Mouse (Mus musculus) yolk sac, embryonic 10.5 days (tissue): ENCODE measurements around the gene Dthd1.

Source experiments
- DNase-seq: peaks from one replicate; pipeline ENCODE4 v3.0.0-alpha.2; 2017; ENCODE audit warnings: low spot score

Dthd1 gene

DNA sequence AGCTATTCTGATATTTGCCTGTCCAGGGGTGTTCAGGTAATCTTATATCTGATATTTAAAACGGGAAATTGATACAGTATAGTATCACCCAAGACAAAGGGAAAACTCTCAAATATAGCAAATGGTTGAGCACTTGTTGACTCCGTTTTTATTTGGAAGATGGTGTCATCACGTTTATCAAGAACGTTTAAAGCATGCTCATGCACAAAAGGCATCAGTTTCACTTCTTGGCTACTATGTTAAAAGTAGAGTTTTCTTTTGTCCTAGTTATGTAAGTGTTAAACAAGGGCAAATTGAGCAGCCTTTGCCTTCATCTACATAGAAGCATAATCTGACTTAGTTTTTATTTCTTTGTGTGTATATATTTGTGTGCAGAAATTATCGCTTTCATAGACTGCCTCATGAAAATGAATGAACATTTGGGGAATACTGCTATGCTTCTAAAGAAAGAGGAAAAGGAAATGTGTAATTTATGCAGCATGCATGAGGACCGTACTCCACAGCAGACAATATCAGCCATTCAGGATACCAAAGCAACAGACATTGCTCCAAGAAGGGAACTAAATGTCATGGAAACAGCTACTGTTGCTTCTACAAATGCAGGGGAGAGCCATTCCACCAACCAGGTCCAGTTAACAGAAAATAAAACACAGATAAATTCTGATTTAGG lies at the start of gene Dthd1:
Gene Dthd1, plus strand, starts transcription at position 422 of the 670 bp plus-strand sequence.
- DNase-seq: no peak

DNA sequence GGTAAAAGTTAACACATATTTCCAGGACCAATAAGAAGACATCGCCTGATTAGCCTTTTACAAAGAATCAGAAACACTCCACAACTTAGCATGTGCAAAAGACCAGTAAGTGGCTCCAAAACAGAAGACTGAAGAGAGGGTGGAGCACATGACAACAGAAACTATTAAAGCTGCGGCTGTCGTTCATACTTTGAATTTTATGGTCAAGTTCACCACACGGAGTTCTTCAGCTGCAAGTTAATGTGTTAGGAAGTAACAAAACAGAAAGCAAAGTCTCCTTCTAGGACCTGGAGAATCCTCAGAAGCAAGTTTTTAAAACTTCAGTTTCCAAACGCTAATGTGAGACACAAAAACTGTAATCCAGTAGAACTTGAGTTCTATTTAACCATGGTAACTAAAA lies 49.5 kb upstream of the Dthd1 start:
- DNase-seq: no peak

DNA sequence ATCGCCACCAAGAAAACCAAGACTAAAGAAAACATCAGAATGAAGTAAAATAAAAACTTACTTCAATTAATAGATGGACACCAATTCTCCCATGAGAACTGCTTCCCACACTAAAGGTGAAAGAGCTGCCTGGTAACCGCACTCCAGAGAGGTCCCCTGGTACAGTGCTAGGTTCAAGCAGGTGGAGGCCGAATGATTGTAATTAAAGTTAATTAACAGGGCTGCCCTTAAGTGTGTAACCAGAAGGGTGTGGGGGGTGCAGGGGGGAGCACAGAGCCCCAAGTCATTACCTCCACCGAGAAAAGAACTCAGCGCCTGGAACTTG lies 48.2 kb upstream of the Dthd1 start:
- no peak for DNase-seq

DNA sequence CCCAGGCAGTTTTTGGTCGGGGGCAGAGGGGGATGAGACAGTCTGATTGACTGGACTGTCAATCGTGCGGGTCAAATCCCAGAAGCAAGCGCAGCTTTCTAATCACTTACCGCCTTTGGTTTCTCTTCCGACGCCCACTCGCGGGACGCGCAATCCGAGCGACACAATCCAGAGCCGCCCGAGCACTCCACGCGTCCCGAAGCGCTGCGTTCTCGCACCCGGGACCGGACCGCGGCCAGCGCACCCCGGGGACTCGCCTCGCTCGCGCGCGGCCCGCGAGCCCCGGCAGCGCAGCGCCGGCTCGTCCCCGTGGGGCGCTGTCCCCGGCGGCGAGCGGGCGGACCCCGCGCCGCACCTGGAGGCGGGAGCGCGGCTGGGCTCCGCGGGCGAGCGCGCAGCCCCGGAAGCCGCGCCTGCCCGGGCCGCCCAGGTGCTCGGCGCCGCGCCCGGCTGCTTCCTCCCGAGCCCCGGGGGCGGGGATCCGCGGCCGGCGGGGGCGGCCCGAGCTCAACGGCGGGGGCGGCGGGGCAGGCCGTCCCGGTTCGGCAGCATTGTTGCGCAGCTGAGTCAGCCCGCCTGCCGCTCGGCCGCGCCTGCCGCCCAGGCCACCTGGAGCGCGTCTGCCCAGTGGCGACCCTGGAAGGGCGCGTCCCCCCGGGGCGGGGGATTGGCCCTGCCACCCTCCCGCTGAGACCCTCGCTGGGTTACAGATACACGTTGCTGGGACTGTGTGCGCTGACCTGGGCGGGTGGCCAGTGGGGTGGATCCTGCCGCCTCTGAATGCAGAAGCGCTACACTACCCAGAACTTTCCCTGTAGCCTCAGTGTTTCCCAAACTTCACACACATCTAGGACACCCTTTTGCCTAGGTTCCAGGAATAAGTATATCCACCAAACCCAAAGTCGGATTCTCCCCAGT lies 47.6 kb upstream of the Dthd1 start, which contains the start of gene Arap2:
Gene Arap2, minus strand, starts transcription at position 376 of the 918 bp plus-strand sequence.
- peak; percentile 54 for DNase-seq

DNA sequence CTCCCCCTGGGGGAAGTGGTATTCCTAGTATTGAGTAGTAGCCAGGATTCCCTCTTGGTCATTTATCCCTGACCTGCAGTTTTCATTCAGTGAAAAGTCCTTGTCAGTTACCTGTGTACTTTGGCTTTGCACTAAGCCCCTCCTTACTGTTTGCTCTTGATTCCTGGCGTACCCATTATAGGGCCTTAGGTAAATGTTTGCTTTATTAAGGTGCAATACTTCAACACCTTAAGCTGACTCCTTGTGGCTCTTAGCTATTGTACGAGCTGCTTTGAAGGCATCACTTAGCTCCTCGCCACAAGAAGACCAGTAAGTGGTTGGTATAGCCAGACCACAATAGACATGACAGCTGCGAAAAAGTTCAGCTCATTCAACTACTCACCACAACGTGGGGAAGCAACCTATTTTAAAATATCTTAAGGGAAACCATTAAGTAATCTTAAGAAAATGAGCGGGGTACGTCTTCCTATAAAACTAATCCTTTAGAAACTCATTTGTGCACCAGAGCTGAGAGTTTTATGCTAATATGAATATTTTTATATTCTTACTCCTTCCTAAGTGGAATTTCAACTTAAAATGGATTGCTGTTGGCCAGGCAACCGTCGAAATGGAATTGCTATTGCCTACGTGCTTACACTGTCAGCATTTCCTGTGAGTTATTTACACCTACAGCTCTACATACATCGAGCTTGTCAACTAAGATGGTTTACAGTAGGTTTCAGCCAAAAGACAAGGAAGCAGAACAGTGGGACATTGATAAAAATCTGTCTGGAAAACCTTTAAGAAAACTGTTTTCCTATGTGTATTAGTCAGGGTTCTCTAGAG lies 41.6 kb upstream of the Dthd1 start:
- DNase-seq: no peak

DNA sequence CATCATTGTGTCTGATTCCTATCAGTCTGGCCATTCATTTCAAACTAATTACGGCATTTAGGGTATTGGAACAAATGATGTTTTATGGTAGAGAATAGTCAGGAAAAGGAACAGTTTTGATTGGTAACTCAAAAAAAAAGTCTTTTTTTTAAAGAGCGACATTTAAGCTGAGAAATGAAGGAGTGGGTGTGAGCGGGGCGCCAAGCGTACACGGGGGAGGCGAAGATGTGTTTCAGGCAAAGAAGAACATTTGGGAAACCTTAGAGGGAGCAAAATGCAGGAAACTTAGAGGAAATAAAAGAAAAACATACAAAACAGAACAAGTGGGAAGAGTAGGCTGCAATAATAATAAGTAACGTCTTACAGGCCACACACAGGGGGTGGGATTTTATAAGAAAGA lies 35.8 kb upstream of the Dthd1 start:
- no peak for DNase-seq

DNA sequence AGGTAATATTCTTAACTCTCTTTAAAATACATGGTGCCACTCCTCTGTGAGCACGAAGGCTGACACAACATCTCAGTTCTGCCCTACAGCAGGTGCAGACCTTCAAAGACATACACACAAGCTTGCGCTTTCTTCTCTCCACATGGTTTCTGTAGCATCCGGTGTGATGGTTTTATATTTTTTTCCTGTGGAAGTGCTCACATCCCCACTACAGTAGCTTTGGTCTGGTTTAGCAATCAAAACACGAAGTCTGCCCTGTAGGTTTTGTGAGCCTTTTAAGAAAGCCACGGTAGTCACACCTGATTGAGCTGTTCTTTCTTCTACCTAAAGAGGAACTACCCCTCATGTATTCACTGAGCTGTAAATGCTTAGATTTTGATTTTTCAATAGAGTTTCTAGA lies 34.9 kb upstream of the Dthd1 start:
- DNase-seq: no peak

DNA sequence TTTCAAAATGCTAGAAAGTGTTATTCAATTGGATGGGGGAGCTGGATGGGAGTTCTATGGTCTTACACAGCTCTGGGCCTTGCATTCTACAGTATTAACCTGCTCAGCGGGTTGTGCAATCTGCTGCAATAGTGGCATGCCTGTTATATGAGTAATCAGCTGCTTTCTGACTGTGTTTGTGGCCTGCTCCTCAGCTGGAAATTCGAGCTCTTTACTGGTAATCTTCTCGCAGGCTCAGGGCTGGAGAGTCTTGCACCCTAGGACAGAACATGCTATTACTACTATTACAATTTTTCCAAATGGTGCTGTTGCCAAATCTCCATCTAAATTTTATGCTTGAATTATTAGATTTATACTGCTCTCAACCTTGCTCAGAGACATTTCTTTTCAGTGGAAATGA lies 26.8 kb upstream of the Dthd1 start:
- no peak for DNase-seq

DNA sequence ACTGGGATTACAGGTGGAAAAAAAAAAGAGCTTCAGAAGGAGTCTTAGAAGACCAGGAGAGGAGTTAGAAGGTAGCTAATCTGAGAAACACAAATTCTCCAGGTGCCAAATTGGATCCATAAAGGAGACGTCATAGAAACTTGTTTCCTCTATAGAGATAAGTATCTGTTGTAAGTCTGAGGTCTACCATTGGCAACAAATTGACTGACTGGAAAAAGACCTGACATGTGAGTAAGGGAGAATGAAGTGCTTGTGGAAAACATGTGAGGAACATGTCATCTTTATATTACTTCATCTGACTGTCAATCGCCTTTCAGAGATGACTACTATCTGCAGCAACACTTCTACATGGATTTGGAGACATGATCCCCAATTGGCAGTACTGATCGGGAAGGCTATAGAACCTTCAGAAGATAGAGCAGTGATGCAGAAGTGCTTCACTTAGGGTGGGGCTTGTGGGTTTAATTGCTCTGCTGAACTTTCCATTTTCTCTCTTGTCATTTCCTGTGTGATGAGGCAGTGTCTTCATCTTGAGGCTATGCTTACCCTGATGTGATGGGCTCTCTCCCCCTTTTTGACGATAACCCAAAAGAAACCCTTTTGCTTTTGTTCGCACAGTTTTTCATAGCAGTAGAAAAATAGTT lies 22.6 kb upstream of the Dthd1 start:
- no peak for DNase-seq

DNA sequence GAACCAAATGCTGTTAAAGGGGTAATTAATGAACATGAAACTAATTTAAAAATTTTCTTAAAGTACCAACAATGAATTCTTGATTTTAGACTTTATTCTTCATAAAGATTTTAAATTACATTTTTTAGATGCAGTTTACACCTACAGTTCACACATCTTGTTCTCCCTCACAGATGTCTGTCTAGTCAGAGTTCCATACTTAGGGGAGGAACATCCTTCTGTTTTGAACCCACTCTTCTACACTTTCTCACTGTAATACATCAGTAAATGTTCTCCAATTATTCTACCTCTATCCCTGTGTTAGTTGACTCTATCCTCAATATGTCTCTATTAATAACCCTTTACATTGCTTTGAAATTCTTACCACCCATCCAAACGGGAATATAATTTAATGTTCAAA lies 20.8 kb upstream of the Dthd1 start:
- DNase-seq: no peak

DNA sequence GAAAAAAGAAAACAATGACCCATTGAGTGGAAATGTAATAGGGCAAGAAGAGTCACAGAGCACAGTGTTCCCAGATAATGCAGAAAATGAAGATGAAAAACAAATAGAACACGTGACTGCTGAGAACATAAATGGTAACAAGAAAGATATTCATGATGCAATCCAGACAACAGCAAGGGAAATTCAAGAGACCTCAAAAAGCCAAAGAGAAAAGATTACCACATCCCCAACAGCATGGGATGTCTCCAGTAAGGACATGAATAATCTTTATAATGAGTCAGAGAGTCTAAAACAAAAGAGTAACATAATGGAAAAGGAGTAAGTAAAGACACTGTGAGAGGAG lies 420 bp downstream of the Dthd1 start:
- DNase-seq: no peak

DNA sequence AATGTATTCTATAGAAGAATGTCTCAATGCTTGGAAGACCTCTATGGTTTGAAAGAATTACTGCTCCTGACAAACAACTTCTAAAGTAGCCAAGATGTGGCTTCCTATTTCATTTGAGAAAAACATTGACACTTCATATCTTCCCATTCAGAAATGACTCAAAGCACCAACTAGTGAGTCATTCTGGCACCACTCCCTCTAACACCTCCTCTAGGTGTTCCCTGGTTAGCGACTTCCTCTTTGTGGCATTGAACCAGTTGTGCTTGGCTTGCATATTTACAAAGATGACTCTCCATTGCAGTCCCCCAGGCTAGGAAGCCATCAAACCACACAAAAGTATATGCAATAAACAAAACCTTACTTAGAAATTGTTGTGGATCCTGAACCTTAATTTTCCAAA lies 2.1 kb downstream of the Dthd1 start:
- no peak for DNase-seq

DNA sequence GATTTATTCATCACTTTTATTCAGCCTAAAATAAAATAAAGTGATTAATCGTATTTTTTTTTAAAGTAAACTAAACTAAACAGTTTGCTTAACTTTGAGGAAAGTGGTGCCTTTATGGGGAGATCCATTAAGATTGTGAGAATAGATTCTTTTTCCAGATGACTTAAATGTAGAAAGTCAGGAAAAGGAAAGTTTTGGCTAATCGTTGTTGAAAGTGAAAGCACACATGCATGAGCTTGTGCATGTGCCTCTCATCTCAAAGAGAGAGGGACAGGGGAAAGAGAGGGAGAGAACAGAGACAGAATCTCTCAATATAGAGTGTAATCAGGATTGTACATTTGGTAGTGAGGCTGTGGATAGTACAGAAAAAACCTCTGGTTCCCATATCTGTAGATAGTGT lies 5.9 kb downstream of the Dthd1 start:
- no peak for DNase-seq

DNA sequence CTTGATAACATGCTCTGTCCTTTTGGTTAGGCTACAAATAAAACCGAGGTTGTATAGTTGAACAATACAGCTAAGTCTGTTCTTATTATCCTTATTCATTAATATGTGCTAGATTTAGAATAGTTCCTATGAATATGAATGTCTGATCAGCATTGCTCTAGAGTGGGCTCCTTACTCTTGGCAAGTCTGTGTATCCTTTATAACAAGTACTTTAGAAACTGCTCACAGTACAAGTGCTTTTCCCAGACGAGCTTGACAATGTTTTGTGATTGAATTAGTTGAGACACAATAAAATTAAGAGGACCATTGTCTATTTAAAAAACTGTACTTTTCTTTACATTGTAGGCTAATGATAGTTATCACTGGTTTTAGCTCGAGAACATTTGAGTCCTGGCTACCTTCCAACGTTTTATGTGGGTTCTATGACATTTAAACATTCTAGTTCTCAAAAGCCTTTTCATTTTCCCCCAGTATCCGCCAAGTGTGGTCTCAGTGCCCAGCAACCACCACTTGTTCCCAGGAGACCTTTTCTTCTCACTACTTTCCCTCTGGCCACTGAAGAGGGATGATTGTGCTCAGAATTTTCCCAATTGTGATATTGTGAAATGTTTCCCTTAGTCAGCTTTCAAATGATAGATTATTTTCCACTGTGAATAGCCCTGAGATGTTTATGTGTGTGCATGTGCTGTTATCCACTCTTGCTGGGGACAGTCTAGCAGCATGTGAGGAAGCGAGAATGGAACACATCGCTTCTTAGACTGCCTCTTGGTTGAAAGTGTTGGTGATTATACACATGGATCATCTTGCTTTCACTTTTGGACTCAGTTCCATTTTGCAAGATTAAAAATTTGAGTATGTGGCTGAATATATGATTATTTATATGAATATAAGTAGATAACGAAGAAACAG lies 7.0 kb downstream of the Dthd1 start:
- no peak for DNase-seq

DNA sequence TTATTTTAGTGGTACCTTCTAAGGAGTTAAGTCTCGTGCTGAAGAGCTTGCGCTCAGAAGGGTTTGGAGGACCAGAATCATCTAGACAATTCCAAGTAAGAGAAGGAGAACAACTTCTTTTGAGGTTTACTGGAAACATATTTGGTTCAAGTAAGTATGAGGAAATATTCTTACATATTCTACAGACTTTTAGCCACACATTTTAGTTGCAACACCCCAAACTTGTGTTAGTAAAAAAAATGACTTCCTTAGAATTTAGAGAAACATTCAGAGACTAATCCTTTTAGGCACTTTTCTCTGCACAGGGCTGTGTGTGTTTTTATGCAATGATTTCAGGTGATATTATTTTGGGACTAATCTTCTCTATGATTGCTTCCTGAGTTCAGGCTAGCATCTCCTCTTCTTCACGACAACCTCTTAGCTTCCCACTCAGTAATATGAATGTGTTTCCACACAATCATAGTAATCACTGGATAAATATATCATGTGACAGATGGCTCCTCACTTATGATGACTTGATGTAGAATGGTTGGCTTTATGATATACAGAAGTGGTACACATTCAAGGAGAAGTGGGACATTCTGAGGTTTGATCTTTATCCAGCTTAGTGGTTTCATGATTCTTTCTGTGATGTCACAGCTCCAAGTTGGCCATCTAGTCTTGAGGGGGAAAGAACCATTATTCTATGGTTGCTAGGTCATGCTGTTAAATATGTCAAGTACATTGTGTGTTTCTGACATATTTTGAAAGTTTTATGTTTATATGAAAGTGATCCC lies 29.5 kb downstream of the Dthd1 start:
- no peak for DNase-seq

DNA sequence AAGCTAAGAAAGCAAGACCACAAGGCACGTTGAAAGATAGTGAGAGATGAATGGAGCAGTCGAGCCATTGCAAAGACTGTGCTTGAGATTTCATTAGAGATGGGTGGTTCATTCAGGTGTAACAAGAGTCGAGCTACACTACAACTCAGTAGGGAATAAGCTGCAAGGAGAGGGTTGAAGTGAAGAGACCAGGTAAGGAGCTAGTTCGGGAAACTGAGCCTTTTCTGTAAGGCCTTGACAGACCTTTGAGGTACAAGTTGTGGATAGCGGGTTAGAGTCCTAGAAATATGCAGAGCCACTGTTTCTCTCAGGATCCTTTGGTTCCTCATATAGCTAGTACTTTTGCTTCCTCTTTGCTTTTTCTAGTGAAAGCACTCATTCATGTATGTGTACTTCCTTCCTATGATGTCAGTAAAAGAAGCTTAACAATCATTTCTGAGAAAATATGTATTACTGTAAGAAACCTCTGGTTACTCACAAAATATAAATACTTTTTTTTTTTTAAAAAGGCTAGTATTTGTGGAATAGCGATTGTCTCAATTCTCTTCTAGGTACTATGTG lies 33.0 kb downstream of the Dthd1 start:
- DNase-seq: no peak

DNA sequence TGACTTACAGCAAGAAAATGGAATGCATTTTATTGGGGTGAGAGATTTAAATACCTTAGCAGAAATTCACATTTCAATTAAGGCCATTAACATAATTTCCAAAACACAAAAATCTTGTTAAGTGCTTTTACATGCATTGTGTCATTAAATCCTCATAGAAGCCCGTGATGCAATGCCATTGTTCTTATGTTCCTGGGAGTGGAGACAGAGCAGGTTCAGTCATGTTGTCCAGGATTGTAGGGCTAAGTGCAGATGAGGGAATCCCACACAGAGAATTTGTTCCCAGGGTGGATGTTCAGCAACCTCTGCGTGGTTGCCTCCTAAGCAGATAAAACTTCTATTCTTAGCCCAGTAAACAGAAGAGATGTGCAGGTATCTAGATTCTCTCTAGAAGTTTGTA lies 37.7 kb downstream of the Dthd1 start:
- no peak for DNase-seq

DNA sequence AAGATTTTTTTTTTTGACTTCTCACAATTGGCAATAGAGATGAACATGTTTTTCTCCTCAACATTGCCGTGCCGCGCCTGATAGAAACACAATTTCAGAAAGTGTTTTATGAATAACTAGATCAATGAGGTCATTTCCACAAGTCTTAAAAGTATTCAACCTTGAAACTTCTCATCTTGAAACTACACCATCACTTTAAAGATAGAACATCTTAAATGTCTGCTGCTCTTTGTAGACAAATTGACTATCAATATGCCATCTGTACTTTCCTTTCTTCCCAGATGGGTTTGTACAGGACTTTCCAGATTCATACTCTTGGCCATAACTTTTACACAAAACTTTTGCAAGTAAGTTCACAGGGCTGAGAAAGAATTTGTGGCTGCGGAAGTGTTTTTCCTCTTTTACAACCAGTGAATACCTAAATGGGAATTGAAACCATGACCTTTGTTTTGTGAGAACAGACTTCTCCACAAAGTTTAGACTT lies 40.8 kb downstream of the Dthd1 start:
- DNase-seq: no peak

DNA sequence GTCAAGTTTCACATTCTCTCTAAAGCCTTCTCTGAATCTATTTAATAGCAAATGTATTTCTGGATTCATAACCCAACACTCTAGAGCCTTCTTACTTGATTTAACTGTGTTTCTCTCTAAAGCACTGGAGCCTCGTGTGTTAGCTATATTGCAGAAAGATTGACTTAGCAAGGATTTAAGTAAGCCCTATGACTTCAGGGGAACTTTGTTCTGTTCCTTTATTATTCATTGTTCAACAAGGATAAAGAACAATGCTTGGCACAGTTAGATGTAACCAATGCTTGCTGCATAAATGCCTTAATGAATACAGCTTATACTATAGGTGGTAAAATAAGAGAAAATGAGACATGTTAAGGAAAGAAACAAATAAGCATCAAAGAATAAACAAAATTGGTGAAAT lies 43.9 kb downstream of the Dthd1 start:
- DNase-seq: no peak

DNA sequence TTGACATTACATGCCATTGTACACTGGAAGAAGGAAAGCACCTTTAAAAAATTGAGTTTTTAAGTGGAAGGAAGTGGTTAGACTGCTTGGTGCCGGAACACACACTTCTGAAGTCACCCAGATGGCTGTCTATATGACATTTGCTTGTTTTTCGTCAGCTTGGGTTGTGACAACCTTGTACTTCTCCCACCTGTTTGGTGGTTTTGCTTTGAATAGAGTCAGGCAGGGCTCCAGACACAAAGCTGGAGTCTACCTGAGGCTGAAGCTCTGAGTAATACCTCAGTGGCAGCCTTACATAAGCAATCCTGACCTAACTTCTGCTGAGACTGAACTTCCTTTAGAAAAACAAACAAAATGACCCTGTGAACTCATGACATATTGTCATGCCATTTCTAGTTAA lies 44.7 kb downstream of the Dthd1 start:
- no peak for DNase-seq
